Mouse (Mus musculus): ENCODE results near the gene Glyr1. TPM values are rescaled to one million over a fixed set of nuclear protein-coding genes. Genes with fewer than 3 reads are reported as not detected.

The Glyr1 gene
- total and polyA plus RNA-seq, 2 experiments: 48.6 to 50.3 TPM

- Histone ChIP-seq H3K9ac (ENCODE audit: low read depth, low read length) (no peak overlapping the region), H3K4me3 (ENCODE audit: insufficient read depth, low read depth, low read length) (no peak overlapping the region), H3K36me3 (ENCODE audit: control insufficient read depth, insufficient read depth, low read length) (peaks cover 37% of the 10 kb centered on the region), H3K79me2 (ENCODE audit: control insufficient read depth, insufficient read depth, low read length) (no peaks in the 10 kb centered on the region), H3K4me1 (ENCODE audit: control insufficient read depth, insufficient read depth, low read length) (peaks cover 9% of the 10 kb centered on the region), H3K27ac (replicated peaks; ENCODE audit: insufficient read depth, low read depth, low read length) (no peak overlapping the region), H3K27me3 (ENCODE audit: control insufficient read depth, insufficient read depth, low read length) (no peaks in the 10 kb centered on the region)
- DNase-seq (ENCODE audit: extremely low read depth, low read depth, low spot score): no peak
- TF ChIP-seq CTCF (IDR thresholded peaks at IDR 0.05; ENCODE audit: low read depth, low read length) (no peak), POLR2A (IDR thresholded peaks at IDR 0.05; ENCODE audit: extremely low read depth, insufficient read depth, low read length) (no peak)
- WGBS: 88% methylated on average over 4 of the region's 4 CpGs
These were observed 35.1 kb downstream of the Glyr1 start for GRCm38 (mm10) chr16:5014578-5014977.

DNA sequence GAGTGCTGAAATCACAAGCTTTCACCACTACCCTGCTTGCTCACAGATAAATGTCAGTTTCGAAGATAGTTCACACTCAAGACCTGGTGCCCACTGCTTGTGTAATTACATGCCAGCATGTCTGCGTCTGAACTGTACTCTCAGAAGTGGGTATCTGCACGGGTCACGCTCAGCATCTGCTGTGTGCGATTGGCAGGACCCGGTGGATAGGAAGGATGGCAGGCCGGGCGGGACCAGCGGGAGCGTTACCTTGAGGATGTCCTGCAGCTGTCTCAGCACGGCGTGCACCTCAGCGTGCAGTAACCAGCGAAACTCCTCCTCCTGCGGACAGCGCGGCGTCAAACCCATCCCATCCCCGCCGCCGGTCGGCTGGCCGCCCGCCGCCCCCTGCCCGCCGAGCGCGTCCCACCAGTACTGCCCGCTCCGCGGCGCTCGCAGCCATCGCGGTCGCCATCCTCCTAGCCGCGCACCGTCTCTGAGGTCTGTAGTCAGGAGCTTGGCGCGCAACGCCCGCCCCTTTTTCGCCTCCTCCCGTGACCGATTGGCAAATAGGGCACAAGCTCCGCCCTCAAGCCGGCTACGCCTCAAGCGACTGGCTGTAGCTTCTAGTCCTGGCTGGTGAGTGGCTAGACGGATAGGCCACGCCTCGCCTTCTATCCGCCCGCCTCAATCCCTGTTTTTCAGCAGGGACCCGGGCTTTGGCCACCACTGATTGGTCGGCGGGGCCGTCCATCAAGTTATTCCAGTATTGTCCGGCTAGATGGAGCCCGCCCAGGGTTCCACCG, 36.4 kb downstream of the Glyr1 start, which contains the start of gene Rogdi:
Gene Rogdi, minus strand, starts transcription at position 500 of the 785 bp plus-strand sequence.
- Histone ChIP-seq H3K27me3 (ENCODE audit: control insufficient read depth, insufficient read depth, low read length) (no peaks in the 10 kb centered on the region), H3K4me1 (ENCODE audit: control insufficient read depth, insufficient read depth, low read length) (peaks cover 9% of the 10 kb centered on the region), H3K79me2 (ENCODE audit: control insufficient read depth, insufficient read depth, low read length) (no peaks in the 10 kb centered on the region), H3K9ac (ENCODE audit: low read depth, low read length) (peak within 1 kb of the TSS; percentile 77), H3K36me3 (ENCODE audit: control insufficient read depth, insufficient read depth, low read length) (peaks cover 23% of the 10 kb centered on the region), H3K27ac (replicated peaks; ENCODE audit: insufficient read depth, low read depth, low read length) (peak within 1 kb of the TSS; percentile 0; the same call in 1 of the 2 replicates), H3K4me3 (ENCODE audit: insufficient read depth, low read depth, low read length) (peak within 1 kb of the TSS; percentile 77)
- WGBS: under 1% methylated on average over 62 of the region's 63 CpGs
- peak; percentile 95 for DNase-seq (ENCODE audit: extremely low read depth, low read depth, low spot score)
- TF ChIP-seq CTCF (IDR thresholded peaks at IDR 0.05; ENCODE audit: low read depth, low read length): peak; percentile 29; the same call in 1 of the 2 replicates
- TF ChIP-seq POLR2A (IDR thresholded peaks at IDR 0.05; ENCODE audit: extremely low read depth, insufficient read depth, low read length): peak; percentile 77

- Histone ChIP-seq H3K27me3 (ENCODE audit: control insufficient read depth, insufficient read depth, low read length) (no peaks in the 10 kb centered on the region), H3K36me3 (ENCODE audit: control insufficient read depth, insufficient read depth, low read length) (peaks cover 15% of the 10 kb centered on the region), H3K4me1 (ENCODE audit: control insufficient read depth, insufficient read depth, low read length) (peaks cover 9% of the 10 kb centered on the region), H3K27ac (replicated peaks; ENCODE audit: insufficient read depth, low read depth, low read length) (no peak overlapping the region; the same call in 1 of the 2 replicates), H3K4me3 (ENCODE audit: insufficient read depth, low read depth, low read length) (peak overlapping the region; percentile 77; the same call in 1 of the 2 replicates), H3K79me2 (ENCODE audit: control insufficient read depth, insufficient read depth, low read length) (no peaks in the 10 kb centered on the region), H3K9ac (ENCODE audit: low read depth, low read length) (peak overlapping the region; percentile 77)
- no peak for DNase-seq (ENCODE audit: extremely low read depth, low read depth, low spot score)
- 33% methylated on average over 13 of the region's 13 CpGs for WGBS
- TF ChIP-seq POLR2A (IDR thresholded peaks at IDR 0.05; ENCODE audit: extremely low read depth, insufficient read depth, low read length) (no peak), CTCF (IDR thresholded peaks at IDR 0.05; ENCODE audit: low read depth, low read length) (no peak)
These were observed 37.3 kb downstream of the Glyr1 start for GRCm38 (mm10) chr16:5012036-5013005.

GRCm38 (mm10) chr16:5011285-5011684, 38.4 kb downstream of the Glyr1 start:
- WGBS: 85% methylated on average over 7 of the region's 7 CpGs
- H3K4me3 ChIP-seq (ENCODE audit: insufficient read depth, low read depth, low read length): no peak overlapping the region
- DNase-seq (ENCODE audit: extremely low read depth, low read depth, low spot score): no peak
- H3K79me2 ChIP-seq (ENCODE audit: control insufficient read depth, insufficient read depth, low read length): no peaks in the 10 kb centered on the region
- H3K27ac ChIP-seq (replicated peaks; ENCODE audit: insufficient read depth, low read depth, low read length): no peak overlapping the region
- H3K4me1 ChIP-seq (ENCODE audit: control insufficient read depth, insufficient read depth, low read length): peaks cover 9% of the 10 kb centered on the region
- H3K9ac ChIP-seq (ENCODE audit: low read depth, low read length): no peak overlapping the region
- H3K36me3 ChIP-seq (ENCODE audit: control insufficient read depth, insufficient read depth, low read length): peaks cover 6% of the 10 kb centered on the region
- TF ChIP-seq CTCF (IDR thresholded peaks at IDR 0.05; ENCODE audit: low read depth, low read length) (no peak), POLR2A (IDR thresholded peaks at IDR 0.05; ENCODE audit: extremely low read depth, insufficient read depth, low read length) (no peak)
- H3K27me3 ChIP-seq (ENCODE audit: control insufficient read depth, insufficient read depth, low read length): no peaks in the 10 kb centered on the region

GRCm38 (mm10) chr16:5010371-5010935, 39.2 kb downstream of the Glyr1 start:
- H3K27me3 ChIP-seq (ENCODE audit: control insufficient read depth, insufficient read depth, low read length): no peaks in the 10 kb centered on the region
- H3K4me1 ChIP-seq (ENCODE audit: control insufficient read depth, insufficient read depth, low read length): peaks cover 9% of the 10 kb centered on the region
- no peak for DNase-seq (ENCODE audit: extremely low read depth, low read depth, low spot score)
- 89% methylated on average over 10 of the region's 10 CpGs for WGBS
- H3K27ac ChIP-seq (replicated peaks; ENCODE audit: insufficient read depth, low read depth, low read length): no peak overlapping the region
- no peak for TF ChIP-seq CTCF (IDR thresholded peaks at IDR 0.05; ENCODE audit: low read depth, low read length)
- no peak for TF ChIP-seq POLR2A (IDR thresholded peaks at IDR 0.05; ENCODE audit: extremely low read depth, insufficient read depth, low read length)
- H3K9ac ChIP-seq (ENCODE audit: low read depth, low read length): no peak overlapping the region
- no peaks in the 10 kb centered on the region for H3K79me2 ChIP-seq (ENCODE audit: control insufficient read depth, insufficient read depth, low read length)
- H3K4me3 ChIP-seq (ENCODE audit: insufficient read depth, low read depth, low read length): no peak overlapping the region
- H3K36me3 ChIP-seq (ENCODE audit: control insufficient read depth, insufficient read depth, low read length): peaks cover 3% of the 10 kb centered on the region; the same call in 1 of the 2 replicates
